ENCODE assay signal across 14 mouse cellular contexts in genomic region chr9:40555243-40555642, GRCm38 (mm10). TPM values are rescaled to one million over a fixed set of nuclear protein-coding genes. Genes with fewer than 3 reads are reported as not detected.
DNase-seq lines count a peak whose midpoint lies in the region.
"Had no signal": no experiment of that assay in that cellular context is flagged by ENCODE, and none has a peak within 500 bp of the region (broad histone marks: within the 10 kb centered on the region; RNA-seq: fewer than 3 reads in every experiment).

No protein-coding gene starts in this region.

- peak; percentile 40 to 65 for DNase-seq in left cerebral cortex, adult 18-20 months (ENCODE audit: low spot score in 2 of 2)
- no peak for DNase-seq in left cerebral cortex, adult 11 months (ENCODE audit: low spot score)
- DNase-seq in right cerebral cortex, adult 2 months (ENCODE audit: low spot score in 2 of 2) = peak; percentile 51 to 59
- no peak for DNase-seq in right cerebral cortex, postnatal 10 days (ENCODE audit: low spot score in 2 of 2)
- DNase-seq in NIH3T3 (ENCODE audit: low read depth) = peak; percentile 23
- DNase-seq in right cerebral cortex, postnatal 36 days (ENCODE audit: low spot score in 2 of 2) = peak; percentile 48 to 71
- DNase-seq in lung, postnatal 14 days = no peak
- no peak for DNase-seq in heart, adult 11 months
- DNase-seq: adrenal gland, postnatal 10 days; cerebellum, adult 11-12 months; cerebellum, adult 9-11 months; cerebellum, postnatal 36 days; gastrocnemius, postnatal 14 days; heart, postnatal 36 days had no signal

RNA-seq across cellular contexts. Expression of gene Gramd1b, which starts 24.1 kb away (rescaled TPM):
- 100 to 1,000 TPM; 154 to 171 TPM for total RNA-seq in left cerebral cortex, adult 18-20 months (2021)

Comparison
In these comparisons a context has a peak if more than half of its experiments do, and no peak if none do; other contexts are left out.
1. DNase-seq: peak in left cerebral cortex, adult 18-20 months (2 of 2), right cerebral cortex, adult 2 months (2 of 2), NIH3T3 (single experiment) and right cerebral cortex, postnatal 36 days (2 of 2); none in left cerebral cortex, adult 11 months (single experiment), right cerebral cortex, postnatal 10 days (0 of 2), lung, postnatal 14 days (single experiment) and heart, adult 11 months (single experiment).